Mouse (Mus musculus): ENCODE measurements around the gene Gm40460. TPM values are rescaled to one million over a fixed set of nuclear protein-coding genes. Genes with fewer than 3 reads are reported as not detected.
"Not testable (repeated sequence)": the region's sequence is repeated elsewhere in the genome, so short reads cannot be mapped to it uniquely, and the experiment has no call there.

Gene Gm40460
- polyA plus RNA-seq, 1 experiment from 2014 or later, result not detected

DNA sequence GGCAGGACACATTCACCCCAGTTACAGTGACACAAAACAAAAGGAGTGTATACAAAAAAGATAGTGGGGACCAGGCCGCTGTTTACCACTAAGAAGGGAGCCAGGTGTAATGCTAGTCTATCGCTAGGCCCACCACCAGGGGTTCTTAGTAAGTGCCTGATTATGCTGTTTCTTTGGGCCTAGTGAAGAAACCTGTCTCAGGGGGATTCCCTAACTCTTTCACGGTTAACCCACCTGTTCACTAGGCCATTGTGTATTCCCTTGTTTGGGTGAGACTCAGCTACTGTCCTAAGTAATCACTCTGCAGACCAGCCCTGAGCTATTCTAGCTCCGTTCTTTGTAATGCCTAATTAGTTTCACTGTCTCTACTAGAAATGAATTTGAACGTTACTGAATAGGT, 34.0 kb downstream of the Gm40460 start:
- not testable (repeated sequence) for H3K27me3 ChIP-seq (replicated peaks; ENCODE audit: control insufficient read depth, insufficient read depth, low read length); H3K9me3 ChIP-seq (replicated peaks; ENCODE audit: control insufficient read depth, low read length); H3K4me3 ChIP-seq (ENCODE audit: low read depth, low read length); ATAC-seq; H3K27ac ChIP-seq (ENCODE audit: low read depth, low read length); DNase-seq (ENCODE audit: low spot score); H3K9ac ChIP-seq (ENCODE audit: low read length); H3K36me3 ChIP-seq (ENCODE audit: control insufficient read depth, insufficient read depth, low read length); H3K4me1 ChIP-seq (ENCODE audit: control insufficient read depth, insufficient read depth, low read length); H3K4me2 ChIP-seq (ENCODE audit: low read length)
- WGBS, result 60% methylated on average over 5 of the region's 5 CpGs

DNA sequence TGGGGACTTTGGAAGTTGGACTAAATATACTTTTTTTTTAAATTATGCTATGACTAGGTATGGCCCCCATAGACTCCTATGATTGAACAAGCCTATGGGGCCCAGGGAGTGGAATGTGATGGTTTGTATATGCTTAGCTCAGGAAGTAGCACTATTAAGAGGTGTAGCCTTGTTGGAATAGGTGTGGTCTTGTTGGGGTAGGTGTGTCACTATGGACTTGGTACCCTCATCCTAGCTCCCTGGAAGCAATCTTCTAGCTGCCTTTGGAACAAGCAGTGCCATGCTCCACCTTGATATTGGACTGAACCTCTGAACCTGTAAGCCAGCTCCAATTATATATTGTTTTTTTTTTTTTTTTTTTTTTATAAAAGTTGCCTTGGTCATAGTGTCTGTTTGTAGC, 35.4 kb downstream of the Gm40460 start:
- Histone ChIP-seq H3K4me1 (ENCODE audit: control insufficient read depth, insufficient read depth, low read length) (no peaks in the 10 kb centered on the region), H3K4me2 (ENCODE audit: low read length) (no peak overlapping the region), H3K4me3 (ENCODE audit: low read depth, low read length) (no peak overlapping the region), H3K27me3 (replicated peaks; ENCODE audit: control insufficient read depth, insufficient read depth, low read length) (no peaks in the 10 kb centered on the region), H3K9ac (ENCODE audit: low read length) (no peak overlapping the region), H3K27ac (ENCODE audit: low read depth, low read length) (no peak overlapping the region), H3K9me3 (replicated peaks; ENCODE audit: control insufficient read depth, low read length) (no peaks in the 10 kb centered on the region), H3K36me3 (ENCODE audit: control insufficient read depth, insufficient read depth, low read length) (no peaks in the 10 kb centered on the region)
- DNase-seq (ENCODE audit: low spot score) (no peak), ATAC-seq (no peak)

DNA sequence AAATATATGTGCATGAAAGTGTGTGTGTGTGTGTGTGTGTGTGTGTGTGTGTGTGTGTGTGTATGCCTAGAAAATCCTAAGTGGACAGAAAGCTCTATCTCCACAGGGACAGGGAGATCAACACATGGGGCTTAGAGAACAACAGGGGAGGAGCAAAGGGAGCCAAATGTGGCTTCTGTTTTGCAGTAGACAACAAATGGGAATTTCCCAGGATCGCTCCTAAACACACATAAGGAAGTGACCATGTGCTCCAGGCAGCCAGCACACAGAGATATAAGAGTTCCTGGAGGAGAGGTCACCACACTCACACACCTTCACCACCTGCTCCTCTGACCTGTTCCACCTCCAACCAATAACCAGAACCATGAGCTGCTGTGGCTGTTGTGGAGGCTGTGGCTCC, 39.8 kb downstream of the Gm40460 start, which contains the start of gene Krtap5-3:
Gene Krtap5-3, plus strand, starts transcription at position 301 of the 400 bp plus-strand sequence.
- no peaks in the 10 kb centered on the region for H3K36me3 ChIP-seq (ENCODE audit: control insufficient read depth, insufficient read depth, low read length)
- no peak within 1 kb of the TSS for H3K4me3 ChIP-seq (ENCODE audit: low read depth, low read length)
- no peaks in the 10 kb centered on the region for H3K27me3 ChIP-seq (replicated peaks; ENCODE audit: control insufficient read depth, insufficient read depth, low read length)
- H3K9me3 ChIP-seq (replicated peaks; ENCODE audit: control insufficient read depth, low read length), result no peaks in the 10 kb centered on the region
- no peak within 1 kb of the TSS for H3K27ac ChIP-seq (ENCODE audit: low read depth, low read length)
- H3K4me1 ChIP-seq (ENCODE audit: control insufficient read depth, insufficient read depth, low read length), result no peaks in the 10 kb centered on the region
- no peak for ATAC-seq
- H3K4me2 ChIP-seq (ENCODE audit: low read length), result no peak within 1 kb of the TSS
- H3K9ac ChIP-seq (ENCODE audit: low read length), result no peak within 1 kb of the TSS
- WGBS, result 86% methylated on average over 1 of the region's 1 CpGs
- no peak for DNase-seq (ENCODE audit: low spot score)

DNA sequence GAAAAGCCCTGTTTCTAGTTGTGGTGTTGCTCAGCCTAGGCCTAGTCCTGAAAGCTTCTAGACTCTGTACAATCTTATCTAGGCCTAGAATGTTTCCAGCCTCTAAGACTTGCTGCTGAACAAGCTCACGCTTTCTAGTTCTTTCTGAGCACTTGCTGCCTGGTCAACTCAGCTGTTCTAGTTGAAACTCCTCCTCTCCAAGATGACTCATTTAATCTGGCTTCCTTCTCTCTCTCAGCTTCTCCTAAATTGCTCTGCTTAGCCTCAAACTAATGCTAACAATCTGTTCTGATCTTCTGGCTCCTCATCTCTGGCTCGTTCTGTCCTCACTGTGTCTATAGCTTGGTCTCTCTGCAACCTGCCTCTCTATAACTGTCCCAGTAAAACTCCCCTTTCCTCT, 42.1 kb downstream of the Gm40460 start:
- H3K27ac ChIP-seq (ENCODE audit: low read depth, low read length), result no peak overlapping the region
- DNase-seq (ENCODE audit: low spot score), result no peak
- H3K9me3 ChIP-seq (replicated peaks; ENCODE audit: control insufficient read depth, low read length), result no peaks in the 10 kb centered on the region
- no peak for ATAC-seq
- 90% methylated on average over 2 of the region's 2 CpGs for WGBS
- no peak overlapping the region for H3K4me3 ChIP-seq (ENCODE audit: low read depth, low read length)
- H3K9ac ChIP-seq (ENCODE audit: low read length), result no peak overlapping the region
- no peaks in the 10 kb centered on the region for H3K27me3 ChIP-seq (replicated peaks; ENCODE audit: control insufficient read depth, insufficient read depth, low read length)
- H3K4me2 ChIP-seq (ENCODE audit: low read length), result no peak overlapping the region
- H3K4me1 ChIP-seq (ENCODE audit: control insufficient read depth, insufficient read depth, low read length), result no peaks in the 10 kb centered on the region
- H3K36me3 ChIP-seq (ENCODE audit: control insufficient read depth, insufficient read depth, low read length), result no peaks in the 10 kb centered on the region

Other genes starting within 250 kb of the Gm40460 start
- 53.6 and 57.9 TPM in 2 replicates for gene Mob2, start 180.0 kb downstream of the Gm40460 start, polyA plus RNA-seq (2014; fragmentation: Nextera tagmentation; extraction: Ambion mirVana)
- 58.0 and 84.8 TPM in 2 replicates for gene Dusp8, start 145.2 kb downstream of the Gm40460 start, polyA plus RNA-seq (2014; fragmentation: Nextera tagmentation; extraction: Ambion mirVana)
- gene Gm45618, start 120.3 kb downstream of the Gm40460 start, polyA plus RNA-seq (2014; fragmentation: Nextera tagmentation; extraction: Ambion mirVana), result not detected in 2 replicates
- gene Gm39115, start 105.0 kb downstream of the Gm40460 start, polyA plus RNA-seq (2014; fragmentation: Nextera tagmentation; extraction: Ambion mirVana), result not detected in 2 replicates
- not detected in 2 replicates for gene Gm45337, start 96.5 kb downstream of the Gm40460 start, polyA plus RNA-seq (2014; fragmentation: Nextera tagmentation; extraction: Ambion mirVana)
- gene Gm29735, start 84.0 kb downstream of the Gm40460 start, polyA plus RNA-seq (2014; fragmentation: Nextera tagmentation; extraction: Ambion mirVana), result not detected in 2 replicates
- not detected in 2 replicates for gene Gm4553, start 75.3 kb downstream of the Gm40460 start, polyA plus RNA-seq (2014; fragmentation: Nextera tagmentation; extraction: Ambion mirVana)
- gene Krtap5-2, start 65.1 kb downstream of the Gm40460 start, polyA plus RNA-seq (2014; fragmentation: Nextera tagmentation; extraction: Ambion mirVana), result not detected in 2 replicates
- not detected in 2 replicates for gene Gm10153, start 50.7 kb downstream of the Gm40460 start, polyA plus RNA-seq (2014; fragmentation: Nextera tagmentation; extraction: Ambion mirVana)
- gene Krtap5-3, start 39.7 kb downstream of the Gm40460 start, polyA plus RNA-seq (2014; fragmentation: Nextera tagmentation; extraction: Ambion mirVana), result not detected in 2 replicates
- gene Gm7579, start 29.2 kb downstream of the Gm40460 start, polyA plus RNA-seq (2014; fragmentation: Nextera tagmentation; extraction: Ambion mirVana), result not detected in 2 replicates
- not detected in 2 replicates for gene Krtap5-5, start 11.1 kb downstream of the Gm40460 start, polyA plus RNA-seq (2014; fragmentation: Nextera tagmentation; extraction: Ambion mirVana)
- not detected in 2 replicates for gene Gm2431, start 17.3 kb upstream of the Gm40460 start, polyA plus RNA-seq (2014; fragmentation: Nextera tagmentation; extraction: Ambion mirVana)
- gene Gm4559, start 33.3 kb upstream of the Gm40460 start, polyA plus RNA-seq (2014; fragmentation: Nextera tagmentation; extraction: Ambion mirVana), result not detected in 2 replicates
- gene Krtap5-1, start 56.0 kb upstream of the Gm40460 start, polyA plus RNA-seq (2014; fragmentation: Nextera tagmentation; extraction: Ambion mirVana), result not detected in 2 replicates
- not detected in 2 replicates for gene Krtap5-4, start 62.5 kb upstream of the Gm40460 start, polyA plus RNA-seq (2014; fragmentation: Nextera tagmentation; extraction: Ambion mirVana)
- 1.9 and 3.4 TPM in 2 replicates for gene Ifitm10, start 132.7 kb upstream of the Gm40460 start, polyA plus RNA-seq (2014; fragmentation: Nextera tagmentation; extraction: Ambion mirVana)
- gene Gm49369, start 141.6 kb upstream of the Gm40460 start, polyA plus RNA-seq (2014; fragmentation: Nextera tagmentation; extraction: Ambion mirVana), result not detected in 2 replicates
- gene Ctsd, start 147.0 kb upstream of the Gm40460 start, polyA plus RNA-seq (2014; fragmentation: Nextera tagmentation; extraction: Ambion mirVana), result 261 and 263 TPM in 2 replicates
- gene Syt8, start 193.8 kb upstream of the Gm40460 start, polyA plus RNA-seq (2014; fragmentation: Nextera tagmentation; extraction: Ambion mirVana), result not detected in 2 replicates
- gene Tnni2, start 200.7 kb upstream of the Gm40460 start, polyA plus RNA-seq (2014; fragmentation: Nextera tagmentation; extraction: Ambion mirVana), result 0.67 and 0.82 TPM in 2 replicates
- 5.8 and 5.9 TPM in 2 replicates for gene Lsp1, start 219.7 kb upstream of the Gm40460 start, polyA plus RNA-seq (2014; fragmentation: Nextera tagmentation; extraction: Ambion mirVana)

Data from forebrain, embryonic 14.5 days (tissue).